Mouse (Mus musculus) myocyte (in vitro differentiated cells): ENCODE data around the gene Arrdc2.

Source experiments
- POLR2A ChIP-seq: IDR thresholded peaks from one replicate; pipeline ENCODE4 v1.6.1; 2011; ENCODE audit warnings: low read depth, mild to moderate bottlenecking, control low read depth, moderate library complexity; ENCODE audit not compliant: insufficient read length
- SRF ChIP-seq: IDR thresholded peaks from one replicate; pipeline ENCODE4 v1.6.1; 2011; ENCODE audit warnings: low read depth; ENCODE audit not compliant: control insufficient read depth, insufficient read length
- USF1 ChIP-seq: IDR thresholded peaks from one replicate; pipeline ENCODE4 v1.6.1; 2011; ENCODE audit warnings: low read depth, mild to moderate bottlenecking, control low read depth, moderate library complexity

- no peak for TF ChIP-seq POLR2A
- no peak for TF ChIP-seq USF1
- no peak for TF ChIP-seq SRF
Measured at GRCm38 (mm10) chr8:70787051-70787445, 52.5 kb downstream of the Arrdc2 start.
